Mouse (Mus musculus): ENCODE results near the gene Nrarp. TPM values are rescaled to one million over a fixed set of nuclear protein-coding genes. Genes with fewer than 3 reads are reported as not detected.

Nrarp gene
- total and polyA plus RNA-seq, 3 experiments = 0.20 to 3.1 (median 0.35) TPM

DNA sequence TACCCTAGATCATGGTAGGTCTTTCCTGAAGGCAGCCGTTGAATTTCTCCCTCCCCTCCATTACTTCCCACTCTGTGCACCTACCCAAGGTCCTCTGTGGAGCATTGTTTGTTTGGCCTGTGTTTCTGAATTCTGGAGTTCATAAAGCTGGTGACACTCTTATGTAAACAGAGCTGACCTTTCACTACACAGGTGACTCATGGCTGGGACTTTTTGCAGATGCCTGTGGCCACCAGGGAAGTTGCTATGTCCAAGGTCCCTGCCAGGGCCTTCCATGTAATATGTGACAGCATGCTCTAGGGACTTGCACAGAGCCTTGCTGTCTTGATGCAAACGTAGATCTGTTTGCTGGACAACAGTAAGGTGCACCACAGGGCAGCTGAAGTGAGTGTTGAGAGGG is 30.9 kb upstream of the Nrarp start:
- no peak for TF ChIP-seq NRF1 (IDR thresholded peaks at IDR 0.05; ENCODE audit: low read depth, low read length)
- no peak for TF ChIP-seq POLR2AphosphoS2 (IDR thresholded peaks at IDR 0.05; ENCODE audit: low read depth, low read length)
- Histone ChIP-seq H3K27ac (ENCODE audit: insufficient read depth, low read depth) (no peak overlapping the region), H3K9ac (ENCODE audit: insufficient read depth, low read depth) (no peak overlapping the region), H3K27me3 (replicated peaks) (peaks cover 40% of the 10 kb centered on the region), H3K4me3 (replicated peaks in 1 of 3; ENCODE audit: low read depth in 2 of 3, low read length in 2 of 3, poor library complexity in 1 of 3) (no peak overlapping the region), H3K79me2 (replicated peaks; ENCODE audit: control insufficient read depth, extremely low read depth, insufficient read depth, poor library complexity, severe bottlenecking) (no peaks in the 10 kb centered on the region), H3K4me2 (ENCODE audit: insufficient read depth, low read depth, poor library complexity, severe bottlenecking) (no peak overlapping the region), H3K9me3 (replicated peaks; ENCODE audit: low read length) (no peaks in the 10 kb centered on the region), H3K4me1 (ENCODE audit: control insufficient read depth in 1 of 2, insufficient read depth in 2 of 2) (no peaks in the 10 kb centered on the region), H3K36me3 (replicated peaks in 1 of 2; ENCODE audit: control insufficient read depth in 1 of 2, insufficient read depth in 1 of 2, low read length in 1 of 2) (no peaks in the 10 kb centered on the region)
- dilution Hi-C loops (cut with MboI; ENCODE audit: extremely low pct_ligation_motif_present, extremely low pct_unique_long_range_greater_than_20kb, low sequenced_read_pairs) = no loop called here
- in situ Hi-C loops (cut with MboI; ENCODE audit: low pct_ligation_motif_present, low pct_unique_long_range_greater_than_20kb, low sequenced_read_pairs) = no loop called here
- DNase-seq (ENCODE audit: extremely low read depth) = no peak

DNA sequence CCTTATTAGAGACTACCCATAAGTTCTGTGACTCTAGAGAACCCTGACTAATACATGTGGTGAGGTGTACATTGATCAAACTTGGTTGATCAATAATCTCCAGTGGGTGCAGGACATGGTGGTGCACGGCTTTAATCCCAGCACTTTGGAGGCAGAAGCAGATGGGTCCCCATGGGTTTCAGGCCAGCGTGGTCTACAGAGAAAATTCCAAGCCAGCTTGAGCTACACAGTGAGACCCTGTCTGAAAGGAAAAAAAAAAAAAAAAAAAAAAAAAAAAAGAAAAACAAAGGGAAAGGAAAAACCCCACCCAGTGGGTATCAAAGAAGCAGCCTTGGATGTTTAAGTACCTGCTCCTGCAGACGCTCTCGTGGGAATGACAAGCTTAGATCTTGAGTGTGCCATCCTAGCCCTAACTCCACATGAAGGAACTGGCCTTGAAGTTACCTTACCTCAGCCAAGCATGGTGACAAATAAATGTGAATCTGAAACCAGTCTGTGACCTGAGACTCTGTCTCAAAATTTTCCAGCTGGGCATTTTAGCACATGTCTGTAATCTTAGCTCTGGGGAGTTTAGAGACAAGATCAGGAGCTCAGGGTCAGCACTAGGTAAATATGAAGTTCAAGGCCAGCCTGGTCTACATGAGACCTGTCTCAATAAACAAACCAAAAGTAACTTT is 29.1 kb upstream of the Nrarp start:
- Histone ChIP-seq H3K9ac (ENCODE audit: insufficient read depth, low read depth) (no peak overlapping the region), H3K4me1 (ENCODE audit: control insufficient read depth in 1 of 2, insufficient read depth in 2 of 2) (no peaks in the 10 kb centered on the region), H3K4me3 (replicated peaks in 1 of 3; ENCODE audit: low read depth in 2 of 3, low read length in 2 of 3, poor library complexity in 1 of 3) (no peak overlapping the region), H3K27me3 (replicated peaks) (peaks cover 32% of the 10 kb centered on the region), H3K79me2 (replicated peaks; ENCODE audit: control insufficient read depth, extremely low read depth, insufficient read depth, poor library complexity, severe bottlenecking) (no peaks in the 10 kb centered on the region), H3K4me2 (ENCODE audit: insufficient read depth, low read depth, poor library complexity, severe bottlenecking) (no peak overlapping the region), H3K36me3 (replicated peaks in 1 of 2; ENCODE audit: control insufficient read depth in 1 of 2, insufficient read depth in 1 of 2, low read length in 1 of 2) (no peaks in the 10 kb centered on the region), H3K27ac (ENCODE audit: insufficient read depth, low read depth) (no peak overlapping the region), H3K9me3 (replicated peaks; ENCODE audit: low read length) (no peaks in the 10 kb centered on the region)
- no peak for TF ChIP-seq IRF4 (IDR thresholded peaks at IDR 0.05; ENCODE audit: low read depth, low read length)
- 0 out of 2 replicates have a peak, but pooled peaks have one; percentile 7 for TF ChIP-seq ZNF384 (IDR thresholded peaks at IDR 0.05; ENCODE audit: low read depth, low read length)
- dilution Hi-C loops (cut with MboI; ENCODE audit: extremely low pct_ligation_motif_present, extremely low pct_unique_long_range_greater_than_20kb, low sequenced_read_pairs) (no loop called here), in situ Hi-C loops (cut with MboI; ENCODE audit: low pct_ligation_motif_present, low pct_unique_long_range_greater_than_20kb, low sequenced_read_pairs) (no loop called here)
- no peak for DNase-seq (ENCODE audit: extremely low read depth)

DNA sequence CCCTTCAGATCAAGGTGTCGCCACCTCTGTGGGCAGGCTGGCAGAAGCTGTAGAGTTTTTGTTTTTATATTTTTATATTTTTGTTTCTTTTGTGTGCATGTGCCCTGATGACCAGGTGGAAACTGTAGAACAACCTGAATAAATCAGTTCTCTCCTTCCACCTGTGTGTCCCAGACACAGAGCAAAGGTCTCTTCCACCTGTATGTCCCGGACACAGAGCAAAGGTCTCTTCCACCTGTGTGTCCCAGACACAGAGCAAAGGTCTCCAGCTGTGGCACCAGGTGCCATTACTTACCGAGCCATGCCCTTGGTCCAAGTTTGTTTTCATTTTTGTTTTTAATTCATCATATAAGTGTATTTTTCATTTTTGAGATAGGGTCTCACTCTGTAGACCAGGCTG is 24.4 kb upstream of the Nrarp start:
- in situ Hi-C loops (cut with MboI; ENCODE audit: low pct_ligation_motif_present, low pct_unique_long_range_greater_than_20kb, low sequenced_read_pairs) = no loop called here
- TF ChIP-seq ZNF384 (IDR thresholded peaks at IDR 0.05; ENCODE audit: low read depth, low read length) (no peak), ZC3H11A (IDR thresholded peaks at IDR 0.05; ENCODE audit: low read depth, low read length) (no peak)
- no peaks in the 10 kb centered on the region for H3K4me1 ChIP-seq (ENCODE audit: control insufficient read depth in 1 of 2, insufficient read depth in 2 of 2)
- H3K4me2 ChIP-seq (ENCODE audit: insufficient read depth, low read depth, poor library complexity, severe bottlenecking) = no peak overlapping the region
- dilution Hi-C loops (cut with MboI; ENCODE audit: extremely low pct_ligation_motif_present, extremely low pct_unique_long_range_greater_than_20kb, low sequenced_read_pairs) = no loop called here
- H3K36me3 ChIP-seq (replicated peaks in 1 of 2; ENCODE audit: control insufficient read depth in 1 of 2, insufficient read depth in 1 of 2, low read length in 1 of 2) = no peaks in the 10 kb centered on the region
- H3K4me3 ChIP-seq (replicated peaks in 1 of 3; ENCODE audit: low read depth in 2 of 3, low read length in 2 of 3, poor library complexity in 1 of 3) = no peak overlapping the region
- no peaks in the 10 kb centered on the region for H3K9me3 ChIP-seq (replicated peaks; ENCODE audit: low read length)
- no peak for DNase-seq (ENCODE audit: extremely low read depth)
- no peak overlapping the region for H3K9ac ChIP-seq (ENCODE audit: insufficient read depth, low read depth)
- no peak overlapping the region for H3K27ac ChIP-seq (ENCODE audit: insufficient read depth, low read depth)
- no peaks in the 10 kb centered on the region for H3K79me2 ChIP-seq (replicated peaks; ENCODE audit: control insufficient read depth, extremely low read depth, insufficient read depth, poor library complexity, severe bottlenecking)
- peaks cover 3% of the 10 kb centered on the region for H3K27me3 ChIP-seq (replicated peaks)

DNA sequence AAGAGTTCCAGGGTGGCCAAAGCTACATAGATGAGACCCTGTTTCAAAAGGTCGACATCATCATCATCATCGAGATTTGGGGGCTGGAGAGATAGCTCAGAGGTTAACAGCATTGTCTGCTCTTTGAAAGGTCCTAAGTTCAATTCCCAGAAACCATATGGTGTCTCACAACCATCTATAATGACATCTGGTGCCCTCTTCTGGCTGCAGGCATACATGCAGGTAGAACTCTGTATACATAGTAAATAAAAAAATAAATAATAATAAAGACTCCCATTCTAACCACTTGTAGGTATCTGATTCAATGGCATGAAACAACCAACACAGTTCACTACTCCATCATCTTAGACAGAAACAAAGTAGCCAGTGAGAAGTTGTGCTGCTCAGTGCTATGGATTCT is 23.6 kb upstream of the Nrarp start:
- H3K9ac ChIP-seq (ENCODE audit: insufficient read depth, low read depth) = no peak overlapping the region
- no peaks in the 10 kb centered on the region for H3K9me3 ChIP-seq (replicated peaks; ENCODE audit: low read length)
- peak; percentile 50 for TF ChIP-seq SMC3 (IDR thresholded peaks at IDR 0.05; ENCODE audit: low read depth, low read length)
- TF ChIP-seq ZNF384 (IDR thresholded peaks at IDR 0.05; ENCODE audit: low read depth, low read length) = no peak
- peak in 1 of 2 experiments; percentile 67; a peak in 2 of 4 replicates for TF ChIP-seq CTCF (conservative IDR thresholded peaks at IDR 0.05 in 1 of 2, IDR thresholded peaks at IDR 0.05 in 1 of 2; ENCODE audit: low read depth in 2 of 2, low read length in 2 of 2)
- 0 out of 2 replicates have a peak, but pooled peaks have one; percentile 41 for TF ChIP-seq MYC (IDR thresholded peaks at IDR 0.05; ENCODE audit: low read depth, low read length)
- no peak for TF ChIP-seq NELFE (IDR thresholded peaks at IDR 0.05; ENCODE audit: low read depth, low read length)
- TF ChIP-seq RAD21 (IDR thresholded peaks at IDR 0.05; ENCODE audit: low read depth, low read length) = peak; percentile 51
- TF ChIP-seq KAT2A (IDR thresholded peaks at IDR 0.05; ENCODE audit: insufficient replicate concordance, low read length) = no peak
- dilution Hi-C loops (cut with MboI; ENCODE audit: extremely low pct_ligation_motif_present, extremely low pct_unique_long_range_greater_than_20kb, low sequenced_read_pairs) (no loop called here), in situ Hi-C loops (cut with MboI; ENCODE audit: low pct_ligation_motif_present, low pct_unique_long_range_greater_than_20kb, low sequenced_read_pairs) (no loop called here)
- no peak overlapping the region for H3K27ac ChIP-seq (ENCODE audit: insufficient read depth, low read depth)
- H3K79me2 ChIP-seq (replicated peaks; ENCODE audit: control insufficient read depth, extremely low read depth, insufficient read depth, poor library complexity, severe bottlenecking) = no peaks in the 10 kb centered on the region
- no peak overlapping the region for H3K4me3 ChIP-seq (replicated peaks in 1 of 3; ENCODE audit: low read depth in 2 of 3, low read length in 2 of 3, poor library complexity in 1 of 3)
- no peaks in the 10 kb centered on the region for H3K36me3 ChIP-seq (replicated peaks in 1 of 2; ENCODE audit: control insufficient read depth in 1 of 2, insufficient read depth in 1 of 2, low read length in 1 of 2)
- no peak overlapping the region for H3K4me2 ChIP-seq (ENCODE audit: insufficient read depth, low read depth, poor library complexity, severe bottlenecking)
- H3K4me1 ChIP-seq (ENCODE audit: control insufficient read depth in 1 of 2, insufficient read depth in 2 of 2) = no peaks in the 10 kb centered on the region
- peaks cover 3% of the 10 kb centered on the region for H3K27me3 ChIP-seq (replicated peaks)
- no peak for DNase-seq (ENCODE audit: extremely low read depth)

Data from CH12.LX (cell line).